Mouse (Mus musculus) cerebellum, postnatal 14 days (tissue): ENCODE results near the gene Dhrs13.
"Not testable (repeated sequence)": the region's sequence is repeated elsewhere in the genome, so short reads cannot be mapped to it uniquely, and the experiment has no call there.

Experiments
- DNase-seq, 2 experiments: peaks; one replicate each; pipeline ENCODE4 v3.0.0; 2021; ENCODE audit warnings: mixed read lengths in 2 of 2

Gene Dhrs13

DNA sequence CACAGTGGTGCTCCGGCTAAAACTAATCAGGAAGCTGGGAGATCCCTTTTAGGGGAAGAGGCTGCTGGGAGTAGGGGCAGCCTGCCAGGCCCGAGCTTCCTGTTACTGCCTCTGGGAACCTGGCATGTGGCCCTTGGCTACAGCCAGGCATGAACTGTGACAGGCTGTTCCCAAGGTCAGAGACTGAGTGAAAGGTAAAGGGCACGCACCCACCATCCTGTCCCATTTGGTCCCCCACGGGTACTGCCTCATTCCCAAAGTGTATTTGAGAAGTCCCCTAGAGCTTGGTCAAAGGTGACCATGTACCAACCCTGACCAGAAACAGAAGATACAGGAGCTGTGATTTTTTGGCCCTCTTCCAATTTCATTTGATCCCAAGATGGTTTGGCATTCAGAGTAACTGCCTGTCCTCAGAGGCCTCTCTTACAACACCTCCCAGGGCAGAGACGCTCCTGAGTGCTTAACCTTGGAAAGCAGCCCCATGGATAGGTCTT lies 12.7 kb downstream of the Dhrs13 start:
- DNase-seq: peak; percentile 94 to 96

DNA sequence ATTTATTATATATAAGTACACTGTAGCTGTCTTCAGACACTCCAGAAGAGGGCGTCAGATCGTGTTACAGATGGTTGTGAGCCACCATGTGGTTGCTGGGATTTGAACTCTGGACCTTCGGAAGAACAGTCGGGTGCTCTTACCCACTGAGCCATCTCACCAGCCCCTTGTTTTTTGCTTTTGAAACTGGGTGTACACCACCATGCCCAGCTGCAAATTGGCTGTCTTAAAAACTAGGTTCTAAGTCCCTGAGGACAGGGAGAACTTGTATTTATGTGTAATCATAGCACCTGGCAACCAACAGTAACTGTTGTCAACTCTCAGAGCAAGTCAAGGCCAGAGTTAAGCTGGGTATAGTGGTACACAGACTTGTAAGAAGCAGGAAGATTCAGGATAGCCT lies 16.6 kb downstream of the Dhrs13 start:
- DNase-seq: not testable (repeated sequence)

DNA sequence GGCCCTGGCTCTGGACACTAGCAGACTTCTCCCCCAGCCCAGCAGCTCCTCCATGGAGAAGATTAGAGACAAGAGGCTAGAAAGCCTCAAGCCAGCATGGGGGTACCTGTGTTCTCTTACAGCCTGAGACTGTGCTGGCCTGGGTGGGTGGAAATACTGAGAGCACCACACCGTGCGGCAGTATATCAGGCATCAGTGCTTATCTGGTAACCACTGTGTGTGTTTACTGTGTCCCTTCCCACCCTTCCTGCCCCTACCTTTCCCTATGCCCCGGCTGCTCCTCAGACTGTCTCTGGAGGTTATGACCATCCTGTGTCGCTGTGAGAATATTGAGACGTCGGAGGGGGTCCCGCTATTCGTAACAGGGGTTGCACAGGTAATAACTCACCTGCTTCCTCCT lies 21.0 kb downstream of the Dhrs13 start:
- no peak for DNase-seq

DNA sequence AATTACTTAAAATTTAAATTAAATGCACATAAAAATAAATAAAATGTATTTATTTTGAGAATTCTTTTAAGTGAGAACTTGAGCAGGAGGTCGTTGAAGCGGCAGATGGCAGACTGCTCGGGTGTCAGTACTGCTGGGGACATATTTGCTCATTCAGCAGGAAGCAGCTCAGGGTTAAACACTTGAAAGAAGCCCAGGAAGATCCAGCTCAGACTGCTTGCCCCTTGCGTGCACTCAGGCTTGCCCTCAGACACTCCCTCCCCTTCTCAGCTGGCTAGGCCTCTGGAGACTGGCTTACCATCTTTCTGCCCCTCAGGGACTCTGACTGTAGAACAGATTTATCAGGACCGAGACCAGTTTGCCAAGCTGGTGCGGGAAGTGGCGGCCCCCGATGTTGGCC lies 24.9 kb downstream of the Dhrs13 start:
- no peak for DNase-seq

DNA sequence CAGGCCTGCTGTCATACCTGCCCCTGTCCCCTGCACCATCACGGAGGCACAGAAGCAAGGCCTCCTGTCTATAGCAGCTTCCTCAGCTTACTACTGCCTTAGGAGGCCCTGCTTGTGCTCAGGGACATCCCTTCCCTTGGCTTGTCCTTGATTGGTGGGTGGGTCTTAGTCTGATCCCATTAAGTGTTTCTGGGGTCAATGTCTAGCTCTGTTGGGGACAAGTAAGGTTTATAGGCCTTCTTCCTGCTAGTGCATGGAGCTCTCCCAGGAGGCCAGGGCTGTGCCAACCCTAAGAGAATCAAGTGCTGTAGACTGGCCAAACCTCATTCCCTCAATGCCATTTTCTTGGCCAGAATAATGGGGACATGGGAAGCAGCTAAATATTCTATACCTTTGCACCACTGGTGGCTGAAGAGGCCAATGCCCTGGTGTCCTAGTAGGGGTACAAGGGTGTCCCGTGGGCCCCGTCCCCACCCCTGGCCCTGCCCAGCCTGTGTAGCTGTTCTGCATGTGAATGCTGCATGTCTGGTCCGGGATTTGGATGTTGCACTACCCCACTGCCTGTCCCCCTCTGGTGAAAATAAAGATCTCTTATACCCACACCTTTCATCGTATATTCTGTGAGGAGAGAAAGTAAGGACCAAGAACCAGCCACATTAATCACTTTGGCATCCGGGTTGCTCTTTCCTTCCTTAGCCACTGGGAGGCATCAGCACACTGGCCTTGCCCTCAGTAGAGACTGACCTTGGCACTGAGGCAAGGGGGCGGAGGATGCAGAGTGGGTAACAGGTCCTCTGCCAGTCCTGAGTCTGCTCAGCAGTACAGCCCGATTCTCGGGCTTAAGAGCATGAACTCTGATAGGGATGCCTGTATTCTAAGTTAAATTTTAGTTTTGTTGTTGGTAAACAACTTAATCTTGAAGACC lies 28.0 kb downstream of the Dhrs13 start:
- DNase-seq: peak; percentile 82 to 90

DNA sequence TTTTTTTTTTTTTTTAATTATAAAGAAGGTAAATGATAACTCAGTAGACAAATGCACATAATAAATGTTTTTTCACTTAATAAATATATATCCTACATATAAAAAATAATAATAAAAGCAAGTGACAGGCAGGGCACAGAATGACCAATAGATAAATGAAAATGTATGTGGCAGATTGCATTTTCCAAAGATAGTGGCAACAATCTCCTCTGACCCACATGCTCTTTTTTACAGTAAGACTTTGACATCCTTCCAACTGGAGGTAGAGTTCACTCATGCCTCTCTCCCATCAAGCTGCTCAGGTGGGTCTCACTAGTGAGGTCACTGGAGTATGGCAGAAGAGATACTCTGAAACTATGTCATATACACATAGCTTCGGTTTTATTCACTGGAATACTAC lies 30.5 kb downstream of the Dhrs13 start:
- DNase-seq: no peak

DNA sequence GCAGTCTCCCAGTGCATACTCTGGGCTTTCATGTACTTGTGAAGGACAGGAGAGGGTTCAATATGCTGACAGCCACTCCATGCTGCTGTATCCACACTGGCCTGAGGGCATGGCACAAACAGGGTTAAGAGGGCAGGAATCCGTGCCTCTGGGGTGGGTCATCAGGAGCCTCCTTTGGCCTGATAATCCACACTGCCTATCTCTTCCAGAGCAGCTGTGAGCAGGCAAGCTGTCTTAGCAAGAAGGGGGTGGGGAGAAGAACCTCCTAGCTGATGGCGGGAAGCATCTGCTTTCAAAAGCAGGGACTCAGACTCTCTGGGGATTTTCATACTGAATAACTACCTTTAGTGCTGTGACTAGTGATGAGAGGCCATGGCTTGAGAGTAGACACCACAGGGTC lies 33.8 kb downstream of the Dhrs13 start:
- no peak for DNase-seq

DNA sequence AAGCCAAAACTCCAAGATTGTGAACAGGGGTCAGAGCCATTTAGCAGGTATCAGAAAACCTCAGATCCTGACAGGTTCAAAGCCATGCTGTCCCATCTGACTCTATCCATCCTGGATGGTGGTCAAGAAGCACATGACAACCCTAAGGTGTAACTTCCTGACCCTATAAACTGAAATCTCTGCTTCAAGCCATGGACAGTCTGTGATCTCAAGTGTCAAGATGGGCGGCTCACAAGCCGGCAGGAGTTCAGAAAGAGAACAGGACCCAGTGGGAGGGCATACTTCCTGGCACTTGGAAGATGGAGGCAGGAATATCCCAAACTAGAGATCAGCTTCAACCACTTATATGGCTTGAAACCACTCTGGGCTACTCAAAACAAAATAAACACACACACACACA lies 34.6 kb downstream of the Dhrs13 start:
- no peak for DNase-seq

DNA sequence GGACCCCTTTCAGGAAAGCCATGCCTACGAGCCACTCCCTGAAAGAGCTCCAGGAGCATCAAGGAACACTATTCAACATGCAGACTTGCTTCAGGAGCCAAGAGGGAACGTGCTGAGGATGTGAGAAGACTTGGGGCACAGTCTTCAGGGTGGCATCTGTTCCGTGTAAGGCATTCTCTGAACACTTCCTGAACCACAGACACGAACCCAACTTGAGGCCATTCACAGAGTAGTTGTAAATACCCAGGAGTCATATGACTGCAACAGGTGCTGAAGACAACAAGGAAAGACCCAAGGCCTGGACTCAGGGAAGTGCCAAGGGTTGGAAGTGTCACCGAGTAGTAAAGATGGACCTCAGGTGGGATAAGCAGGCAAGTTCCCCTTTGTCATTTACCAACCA lies 35.5 kb downstream of the Dhrs13 start:
- no peak for DNase-seq

DNA sequence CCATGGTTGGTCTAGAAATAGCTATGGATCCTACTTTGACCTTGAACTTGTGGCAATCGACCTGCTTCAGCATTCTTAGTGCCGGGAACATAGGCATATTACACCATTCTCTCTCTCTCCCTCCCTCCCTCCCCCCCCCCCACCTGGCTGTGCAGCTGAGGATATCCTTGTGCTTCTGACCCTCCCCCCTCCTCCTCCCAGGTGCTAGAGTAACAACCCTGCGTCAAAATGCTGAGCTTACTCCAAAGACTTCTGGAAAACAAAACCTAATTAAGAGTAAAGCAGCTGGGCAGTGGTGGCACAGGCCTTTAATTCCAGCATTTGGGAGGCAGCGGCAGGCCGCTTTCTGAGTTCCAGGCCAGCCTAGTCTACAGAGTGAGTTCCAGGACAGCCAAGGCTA lies 37.0 kb downstream of the Dhrs13 start:
- DNase-seq: no peak

DNA sequence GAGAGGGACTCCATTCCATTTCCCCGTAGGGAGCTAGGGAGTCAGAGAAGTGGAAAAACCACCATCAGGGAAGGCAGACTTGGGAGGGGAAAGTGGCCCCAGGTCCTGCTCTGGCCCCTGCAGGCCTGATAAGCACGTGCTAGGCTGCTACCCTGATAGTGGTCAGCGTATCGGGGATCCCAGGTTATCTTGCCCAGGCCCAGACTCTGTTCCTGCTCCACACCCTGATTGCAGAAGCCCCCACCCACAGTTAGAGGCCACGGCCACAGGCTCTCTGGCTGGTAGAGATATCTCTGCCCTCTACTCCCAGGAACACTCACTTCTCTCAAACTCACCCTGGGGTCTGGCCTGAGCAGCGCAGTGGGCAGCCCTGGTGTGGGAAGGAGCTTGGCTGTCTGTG lies 37.6 kb downstream of the Dhrs13 start:
- no peak for DNase-seq

DNA sequence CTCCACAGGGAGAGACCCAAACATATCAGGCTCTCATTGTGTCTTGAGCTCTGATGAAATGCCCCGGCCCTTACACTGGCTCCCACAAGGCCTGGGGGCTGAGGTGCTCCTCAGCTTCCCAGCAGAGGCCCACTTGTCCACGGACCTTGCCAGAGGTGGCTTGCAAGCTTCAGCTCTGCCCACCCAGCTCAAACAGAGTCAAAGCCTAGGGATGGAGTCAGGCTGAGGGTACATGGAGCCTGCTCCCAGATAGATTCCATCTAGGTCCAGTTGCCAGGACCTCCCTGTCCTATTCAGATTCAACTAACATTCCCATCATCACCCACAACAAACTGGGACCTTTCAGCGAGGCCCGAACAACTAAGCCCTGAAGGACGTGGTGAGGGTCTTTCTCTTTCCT lies 39.9 kb downstream of the Dhrs13 start:
- DNase-seq: no peak

DNA sequence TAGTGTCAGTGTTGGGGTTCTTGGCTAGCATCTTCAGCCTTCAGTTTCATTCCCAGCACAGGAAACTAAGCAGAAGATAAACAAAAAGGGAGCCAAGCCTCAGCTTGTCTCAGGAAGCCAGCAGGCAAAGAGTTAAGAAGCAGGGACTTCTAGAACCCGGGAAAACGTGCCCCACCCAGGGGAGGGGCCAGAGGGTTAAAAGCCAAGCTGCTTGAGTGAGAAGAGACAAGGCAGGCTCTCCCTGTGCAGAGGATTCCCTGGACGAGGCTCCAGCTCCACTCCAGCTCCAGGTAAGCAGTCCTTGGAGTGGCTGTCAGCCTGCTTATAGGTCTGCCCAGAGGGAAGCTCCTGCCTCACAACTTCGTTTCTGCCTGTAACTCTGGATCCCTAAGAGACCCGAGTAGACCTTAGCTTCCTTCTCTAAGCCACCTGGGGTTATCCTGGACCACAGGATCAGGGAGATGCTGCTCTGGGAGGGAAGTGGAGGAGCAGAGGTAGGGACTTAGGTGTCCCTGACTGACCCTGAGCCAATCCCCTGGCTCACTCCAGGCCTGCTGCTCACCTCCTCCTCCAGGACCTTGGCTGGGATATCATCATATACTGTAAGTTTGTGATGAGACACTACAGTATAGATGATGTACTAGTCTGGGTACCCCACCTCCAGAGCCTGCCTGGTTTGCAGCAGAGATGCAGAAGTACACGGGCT lies 40.5 kb downstream of the Dhrs13 start:
- DNase-seq: no peak

DNA sequence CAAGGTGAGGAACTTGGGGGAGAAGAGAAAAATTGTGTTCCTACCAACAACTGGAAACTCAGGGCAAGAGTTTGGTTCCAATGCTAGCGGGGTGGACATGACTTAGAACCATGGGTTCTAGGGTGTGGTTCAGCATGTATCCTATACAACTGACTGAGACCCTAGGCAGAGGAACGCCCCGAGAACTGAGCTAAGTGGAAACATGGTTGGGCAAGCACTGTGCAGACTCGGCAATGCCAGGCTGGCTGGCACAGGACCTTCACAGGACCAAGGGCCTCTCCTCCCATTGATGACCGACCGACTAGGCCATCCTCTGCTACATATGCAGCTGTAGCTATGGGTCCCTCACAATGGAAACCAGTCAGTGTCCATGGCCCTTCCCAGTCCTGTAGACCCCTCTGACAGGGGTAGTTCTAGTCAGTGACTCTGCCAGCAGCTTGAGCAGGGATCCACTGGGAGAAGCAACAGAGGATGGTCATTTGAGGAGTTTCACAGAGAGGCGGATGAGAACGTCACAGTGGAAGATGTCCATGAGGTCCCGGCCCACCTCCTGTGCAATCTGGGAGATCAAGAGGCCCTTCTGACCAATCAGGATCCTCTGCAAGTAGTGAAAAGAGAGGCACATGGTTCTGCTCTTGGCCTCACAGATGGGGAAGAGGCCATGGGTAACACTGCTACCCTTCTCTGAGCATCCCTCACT lies 41.6 kb downstream of the Dhrs13 start:
- no peak for DNase-seq

DNA sequence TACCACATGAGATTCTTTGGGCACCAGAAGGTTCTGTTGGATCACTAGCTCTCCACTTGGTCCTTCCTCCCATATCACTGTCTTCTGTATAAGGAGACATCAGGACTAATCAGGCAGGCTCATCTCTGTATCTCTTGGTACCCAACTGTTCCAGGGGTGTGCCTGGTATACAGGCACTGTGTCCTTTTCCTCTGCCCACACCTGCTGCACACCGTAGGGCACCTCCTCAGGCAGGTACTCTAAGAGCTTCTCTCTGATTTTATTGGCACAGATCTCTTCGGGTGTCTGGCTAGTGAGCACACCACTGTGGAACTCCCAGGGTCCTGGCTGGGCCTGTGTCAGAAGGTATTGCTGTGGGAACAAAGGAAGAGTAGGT lies 42.2 kb downstream of the Dhrs13 start:
- DNase-seq: no peak

DNA sequence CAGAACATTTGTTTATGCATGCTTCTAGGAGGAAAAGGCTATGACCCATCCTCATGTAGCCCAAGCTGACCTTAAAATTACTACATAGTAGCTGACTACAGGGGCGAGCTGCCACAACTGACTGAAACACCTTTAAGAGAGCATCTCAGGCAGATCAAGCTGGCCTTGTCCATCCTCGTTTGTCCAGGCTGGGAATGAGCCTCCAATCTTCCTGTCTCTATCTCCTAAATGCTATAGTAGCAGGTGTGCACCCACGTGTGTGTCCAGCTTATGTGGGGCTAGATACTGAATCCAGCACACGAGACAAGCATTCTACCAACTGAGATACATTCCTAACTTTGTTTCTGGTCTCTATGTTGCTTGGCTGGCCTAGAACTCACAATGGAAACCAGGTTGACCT lies 42.6 kb downstream of the Dhrs13 start:
- no peak for DNase-seq

DNA sequence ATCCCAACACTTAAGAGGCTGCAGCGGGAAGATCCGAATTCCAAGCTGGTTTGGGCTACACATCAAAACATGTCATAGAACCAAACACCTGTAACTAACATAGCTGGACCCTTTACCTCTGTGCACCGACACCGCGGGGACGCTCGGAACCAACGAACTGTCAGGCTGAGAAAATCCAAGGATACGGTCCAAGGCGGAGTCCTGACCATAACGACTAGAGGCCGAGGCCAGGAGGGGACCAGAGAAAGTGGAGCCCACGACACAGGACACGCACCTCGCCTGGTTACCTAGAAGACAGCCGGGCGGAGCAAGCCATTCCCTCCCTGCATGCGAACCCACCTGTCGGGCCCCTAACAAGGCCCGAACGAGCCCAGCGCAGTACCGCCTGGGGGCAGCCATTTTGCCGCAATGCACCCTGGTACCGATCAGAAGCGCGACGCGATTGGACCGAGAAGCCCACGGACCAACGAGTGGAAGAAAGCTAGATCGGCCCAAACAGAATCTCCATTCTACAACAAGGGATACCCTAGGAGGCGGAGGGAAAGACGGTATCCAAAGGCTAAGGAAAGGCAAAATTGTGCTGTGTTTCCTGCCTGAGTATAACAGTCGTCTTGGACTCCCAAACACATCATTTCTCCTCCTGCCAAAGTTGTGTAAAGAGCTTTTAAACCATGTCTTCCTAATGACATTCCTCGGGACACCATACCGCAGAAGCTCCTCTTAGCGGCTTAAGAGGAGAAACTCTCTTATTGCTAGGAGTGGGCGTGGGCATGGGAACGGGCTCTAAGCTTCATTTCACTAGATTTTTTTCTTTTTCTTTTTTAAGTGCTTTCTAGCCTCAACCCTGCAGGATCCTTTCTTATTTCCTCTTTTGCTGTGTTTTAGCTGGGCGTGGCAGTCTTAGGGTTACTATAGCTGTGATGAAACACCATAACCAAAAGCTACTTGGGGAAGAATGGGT lies 48.2 kb downstream of the Dhrs13 start, which contains the start of gene Eral1:
Eral1 (minus strand) TSS at position 423 of the 961 bp plus-strand sequence.
- DNase-seq: peak; percentile 88

DNA sequence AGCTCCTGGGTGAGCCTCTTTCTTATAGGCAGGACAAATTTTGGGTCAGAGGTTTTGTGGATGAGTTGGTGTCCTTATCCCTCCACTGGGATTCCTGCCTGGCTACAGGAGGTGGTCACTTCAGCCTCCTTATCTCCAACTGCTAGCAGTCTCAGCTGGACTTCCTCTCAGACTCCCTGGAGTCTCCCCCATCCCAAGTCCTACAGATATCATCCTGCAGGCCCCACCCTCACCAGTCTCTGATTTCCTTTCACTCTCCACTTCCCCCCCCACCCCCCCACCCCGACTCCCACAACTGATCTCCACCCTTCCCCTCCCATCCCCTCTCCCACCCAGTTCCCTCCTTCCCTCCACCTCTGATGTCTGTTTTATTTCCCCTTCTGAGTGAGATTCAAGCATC lies 51.5 kb downstream of the Dhrs13 start:
- no peak for DNase-seq

DNA sequence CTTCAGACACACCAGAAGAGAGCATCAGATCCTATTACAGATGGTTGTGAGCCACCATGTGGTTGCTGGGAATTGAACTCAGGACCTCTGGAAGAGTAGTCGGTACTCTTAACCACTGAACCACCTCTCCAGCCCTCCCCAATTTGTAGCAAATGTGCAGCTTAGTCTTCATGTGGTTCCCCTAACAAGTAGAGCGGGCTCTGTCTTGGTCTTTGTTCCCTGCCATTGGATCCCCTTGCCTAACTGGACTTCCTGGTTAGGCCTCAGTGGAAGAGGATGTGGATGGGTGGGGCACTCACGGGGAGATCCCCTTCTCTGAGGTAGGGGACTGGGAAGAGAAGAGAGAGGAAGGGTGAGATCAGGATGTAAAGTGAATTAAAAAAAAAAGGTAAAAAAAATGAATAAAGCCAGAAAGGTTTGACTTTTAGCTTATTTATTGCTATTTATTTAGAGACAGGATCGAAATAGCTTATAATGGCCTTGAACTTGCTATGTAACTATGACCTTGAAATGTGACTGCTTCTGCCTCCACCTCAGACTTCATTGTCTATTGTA lies 54.9 kb downstream of the Dhrs13 start:
- DNase-seq: no peak
